Mouse (Mus musculus): Measurements from ENCODE around the gene Tcl1b3.
"Not testable (repeated sequence)": the region's sequence is repeated elsewhere in the genome, so short reads cannot be mapped to it uniquely, and the experiment has no call there.

Tcl1b3 gene

DNA sequence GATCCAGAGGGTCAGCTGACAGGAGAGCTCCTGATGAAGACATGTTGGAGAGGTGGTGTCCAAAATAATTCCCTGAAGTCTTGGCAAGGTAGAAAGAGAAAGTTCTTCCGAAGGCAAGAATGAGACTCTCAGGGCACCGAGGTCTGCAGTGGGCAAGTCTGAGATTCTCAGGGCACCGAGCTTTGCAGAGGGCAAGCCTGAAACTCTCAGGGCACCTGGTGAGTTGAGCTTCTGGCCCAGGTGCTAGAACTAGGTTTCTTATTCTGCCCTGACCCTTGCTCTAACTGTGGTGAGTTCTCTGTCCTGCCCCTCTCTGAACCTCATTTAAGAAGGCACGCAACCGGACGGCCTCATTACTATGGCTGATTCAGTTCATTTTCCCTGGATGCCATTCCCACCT lies at the start of gene Tcl1b3:
TSS of gene Tcl1b3 (plus strand) at position 301 of the 400 bp plus-strand sequence.
- DNase-seq (ENCODE audit: low spot score): not testable (repeated sequence)

DNA sequence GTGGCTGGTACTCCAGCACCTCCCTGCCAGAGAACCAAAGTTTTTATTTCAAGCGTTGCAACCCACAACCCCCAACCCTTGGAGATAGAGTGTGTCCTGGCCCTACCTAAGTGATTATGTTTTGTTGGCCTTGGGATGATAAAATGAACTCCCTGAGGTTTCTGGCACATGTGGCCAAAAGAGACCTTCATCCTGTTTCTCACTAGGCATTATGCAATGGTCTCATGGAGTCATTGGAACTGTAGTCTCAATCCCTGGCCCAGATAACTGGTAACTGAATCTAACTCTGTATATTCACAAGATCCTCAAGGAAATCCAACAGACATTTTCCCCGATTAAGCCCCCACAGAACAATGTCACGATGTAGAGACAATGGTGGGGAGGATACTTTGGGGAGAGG lies 47.7 kb upstream of the Tcl1b3 start:
- DNase-seq (ENCODE audit: low spot score): no peak

DNA sequence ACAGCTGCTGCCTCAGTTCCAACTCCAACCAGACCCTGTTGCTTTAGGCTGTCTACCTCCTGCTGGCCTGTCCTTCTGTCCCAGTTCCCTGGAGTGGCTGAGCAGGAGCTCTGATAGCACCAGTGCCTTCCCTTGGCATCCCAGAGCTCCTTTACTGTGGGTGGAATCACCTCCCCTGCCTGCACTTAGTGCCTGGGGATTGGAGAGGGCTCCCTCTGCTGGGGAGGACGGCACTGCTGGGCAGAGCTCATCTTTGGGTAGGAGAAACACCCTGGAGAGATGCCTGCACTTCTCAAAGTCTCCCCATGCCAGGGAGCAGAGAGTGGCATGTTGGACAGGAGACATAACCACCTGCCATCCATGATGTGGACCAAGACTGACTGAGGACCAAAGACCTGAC lies 45.9 kb upstream of the Tcl1b3 start:
- not testable (repeated sequence) for DNase-seq (ENCODE audit: low spot score)

DNA sequence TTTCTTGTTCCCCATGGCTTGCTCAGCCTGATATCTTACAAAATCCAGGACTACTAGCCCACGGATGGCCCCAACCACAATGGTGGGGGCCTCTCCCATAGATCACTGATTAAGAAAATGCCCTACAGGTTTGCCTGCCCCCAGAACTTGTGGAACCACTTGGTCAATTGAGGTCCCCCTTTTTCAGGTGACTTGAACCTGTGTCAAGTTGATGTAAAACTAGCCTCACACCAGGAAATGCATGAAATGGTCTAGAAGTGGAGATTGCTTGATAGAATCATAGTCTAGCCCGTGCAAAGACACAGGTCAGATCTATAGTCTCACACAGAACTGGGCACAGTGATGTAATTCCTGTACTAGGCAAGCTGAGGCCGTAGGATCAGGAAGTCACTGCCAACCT lies 45.1 kb upstream of the Tcl1b3 start, which contains the start of gene Tcl1b2:
TSS of gene Tcl1b2 (plus strand) at position 301 of the 400 bp plus-strand sequence.
- peak; percentile 3 for DNase-seq (ENCODE audit: low spot score)

DNA sequence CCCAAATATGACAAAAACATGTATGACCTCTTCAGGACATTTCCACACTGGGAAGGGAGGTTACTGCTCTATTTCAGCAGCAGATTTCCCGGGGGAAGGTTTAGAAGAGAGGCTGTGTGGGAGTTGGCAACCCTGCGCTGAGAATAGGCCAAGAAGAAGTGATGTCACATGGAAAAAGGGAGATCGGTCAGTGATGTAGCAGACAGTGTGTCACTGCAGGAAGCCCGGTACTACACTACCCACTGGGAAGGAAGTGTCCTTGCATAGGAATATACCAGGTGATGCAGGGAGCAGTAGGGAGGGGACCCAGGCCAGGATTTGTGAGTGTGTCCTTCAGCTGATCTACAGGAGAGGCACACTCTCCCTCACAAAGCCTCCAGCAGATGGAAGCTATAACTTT lies 35.6 kb upstream of the Tcl1b3 start:
- not testable (repeated sequence) for DNase-seq (ENCODE audit: low spot score)

GRCm38 (mm10) chr12:105158842-105159241 lies 32.0 kb upstream of the Tcl1b3 start:
- DNase-seq (ENCODE audit: low spot score): no peak

DNA sequence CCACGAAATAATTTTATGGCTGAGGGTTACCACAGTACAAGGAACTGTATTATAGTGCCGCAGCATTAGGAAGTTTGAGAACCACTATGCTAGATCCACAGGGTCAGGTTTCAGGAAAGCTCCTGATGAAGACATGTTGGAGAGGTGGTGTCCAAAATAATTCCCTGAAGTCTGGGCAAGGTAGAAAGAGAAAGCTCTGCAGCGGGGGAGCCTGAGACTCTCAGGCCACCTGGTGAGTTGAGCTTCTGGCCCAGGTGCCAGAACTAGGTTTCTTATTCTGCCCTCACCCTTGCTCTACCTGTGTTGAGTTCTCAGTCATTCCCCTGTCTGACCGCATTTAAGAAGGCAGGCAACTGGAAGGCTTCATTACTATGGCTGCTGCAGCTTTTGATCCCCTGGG lies 31.5 kb upstream of the Tcl1b3 start, which contains the start of gene Tcl1b1:
TSS of gene Tcl1b1 (plus strand) at position 301 of the 400 bp plus-strand sequence.
- DNase-seq (ENCODE audit: low spot score): no peak

- no peak for DNase-seq (ENCODE audit: low spot score)
These were observed 24.1 kb upstream of the Tcl1b3 start for GRCm38 (mm10) chr12:105166734-105167133.

- DNase-seq (ENCODE audit: low spot score): no peak
These were observed 17.5 kb upstream of the Tcl1b3 start for GRCm38 (mm10) chr12:105173366-105173765.

- DNase-seq (ENCODE audit: low spot score): peak; percentile 86
These were observed 16.5 kb upstream of the Tcl1b3 start for GRCm38 (mm10) chr12:105174318-105174717.

GRCm38 (mm10) chr12:105176044-105176443 lies 14.8 kb upstream of the Tcl1b3 start, which contains the start of gene Tcl1b5:
Gene Tcl1b5 (plus strand): TSS chr12:105176344.
- DNase-seq (ENCODE audit: low spot score): not testable (repeated sequence)

GRCm38 (mm10) chr12:105181040-105181644 lies 9.7 kb upstream of the Tcl1b3 start:
- DNase-seq (ENCODE audit: low spot score): not testable (repeated sequence)

DNA sequence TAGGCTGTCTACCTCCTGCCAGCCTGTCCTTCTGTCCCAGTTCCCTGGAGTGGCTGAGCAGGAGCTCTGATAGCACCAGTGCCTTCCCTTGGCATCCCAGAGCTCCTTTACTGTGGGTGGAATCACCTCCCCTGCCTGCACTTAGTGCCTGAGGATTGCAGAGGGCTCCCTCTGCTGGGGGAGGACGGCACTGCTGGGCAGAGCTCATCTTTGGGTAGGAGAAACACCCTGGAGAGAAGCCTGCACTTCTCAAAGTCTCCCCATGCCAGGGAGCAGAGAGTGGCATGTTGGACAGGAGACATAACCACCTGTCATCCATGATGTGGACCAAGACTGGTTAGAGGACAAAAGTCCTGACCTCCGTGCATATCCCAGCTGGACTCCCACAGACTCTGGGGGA lies 1.9 kb upstream of the Tcl1b3 start:
- DNase-seq (ENCODE audit: low spot score): peak; percentile 47

- not testable (repeated sequence) for DNase-seq (ENCODE audit: low spot score)
These were observed 9.0 kb downstream of the Tcl1b3 start for GRCm38 (mm10) chr12:105199684-105200497.

DNA sequence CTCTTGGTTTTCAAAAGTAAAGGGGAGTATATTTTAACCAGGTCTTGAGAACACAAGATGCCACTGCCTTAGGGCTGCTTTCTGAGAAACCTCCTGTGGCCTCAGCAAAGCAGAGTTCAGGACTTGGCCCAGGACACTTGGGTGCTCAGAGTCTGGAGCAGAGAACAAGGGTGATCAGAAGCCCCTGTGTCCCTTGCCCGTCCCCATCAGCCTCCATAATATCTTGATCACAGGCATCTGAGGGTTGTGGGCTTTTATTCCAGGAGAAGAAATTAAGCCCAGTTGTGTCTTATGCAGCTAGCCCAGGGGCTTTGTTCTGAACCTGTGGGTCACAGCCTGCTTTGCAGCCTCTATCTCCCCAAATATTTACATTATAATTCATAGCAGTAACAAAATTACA lies 10.8 kb downstream of the Tcl1b3 start, which contains the start of gene Tcl1b4:
TSS of gene Tcl1b4 (plus strand) at position 301 of the 400 bp plus-strand sequence.
- DNase-seq (ENCODE audit: low spot score): not testable (repeated sequence)

DNA sequence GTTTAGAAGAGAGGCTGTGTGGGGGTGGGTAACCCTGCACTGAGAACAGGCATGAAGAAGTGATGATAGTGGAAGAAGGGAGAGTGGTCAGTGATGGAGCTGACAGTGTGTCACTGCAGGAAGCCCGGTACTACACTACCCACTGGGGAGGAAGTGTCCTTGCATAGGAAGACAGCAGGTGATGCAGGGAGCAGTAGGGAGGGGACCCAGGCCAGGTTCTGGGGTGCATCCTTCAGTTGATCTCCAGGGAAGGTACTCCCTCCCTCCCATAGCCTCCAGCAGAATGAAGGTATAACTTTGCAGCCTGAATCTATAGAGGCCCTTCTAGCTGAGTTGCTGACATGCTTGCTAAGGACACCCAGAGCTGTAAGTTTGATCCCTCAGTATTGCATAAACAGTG lies 16.2 kb downstream of the Tcl1b3 start:
- DNase-seq (ENCODE audit: low spot score): no peak

GRCm38 (mm10) chr12:105208441-105208840 lies 17.6 kb downstream of the Tcl1b3 start:
- DNase-seq (ENCODE audit: low spot score): no peak

DNA sequence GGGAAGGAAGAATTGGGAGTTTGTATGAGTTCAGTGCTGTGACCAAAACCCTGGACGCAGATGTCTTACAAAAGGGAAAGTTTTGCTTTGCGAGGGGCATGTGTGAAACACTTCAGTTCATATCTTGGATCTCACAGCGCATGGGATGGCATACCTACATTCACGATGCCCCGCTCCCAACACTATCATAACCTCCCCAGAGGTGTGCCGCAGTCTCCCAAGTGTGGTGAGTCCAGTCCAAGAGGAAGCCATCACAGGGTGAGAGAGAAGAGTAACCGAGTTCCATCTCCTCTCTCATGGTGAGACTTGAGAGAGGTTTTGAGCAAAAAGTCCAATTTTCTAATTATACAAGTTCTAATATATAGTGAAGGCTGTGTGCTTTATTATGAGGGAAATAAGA lies 18.4 kb downstream of the Tcl1b3 start:
- no peak for DNase-seq (ENCODE audit: low spot score)

- no peak for DNase-seq (ENCODE audit: low spot score)
These were observed 26.4 kb downstream of the Tcl1b3 start for GRCm38 (mm10) chr12:105217101-105217760.

DNA sequence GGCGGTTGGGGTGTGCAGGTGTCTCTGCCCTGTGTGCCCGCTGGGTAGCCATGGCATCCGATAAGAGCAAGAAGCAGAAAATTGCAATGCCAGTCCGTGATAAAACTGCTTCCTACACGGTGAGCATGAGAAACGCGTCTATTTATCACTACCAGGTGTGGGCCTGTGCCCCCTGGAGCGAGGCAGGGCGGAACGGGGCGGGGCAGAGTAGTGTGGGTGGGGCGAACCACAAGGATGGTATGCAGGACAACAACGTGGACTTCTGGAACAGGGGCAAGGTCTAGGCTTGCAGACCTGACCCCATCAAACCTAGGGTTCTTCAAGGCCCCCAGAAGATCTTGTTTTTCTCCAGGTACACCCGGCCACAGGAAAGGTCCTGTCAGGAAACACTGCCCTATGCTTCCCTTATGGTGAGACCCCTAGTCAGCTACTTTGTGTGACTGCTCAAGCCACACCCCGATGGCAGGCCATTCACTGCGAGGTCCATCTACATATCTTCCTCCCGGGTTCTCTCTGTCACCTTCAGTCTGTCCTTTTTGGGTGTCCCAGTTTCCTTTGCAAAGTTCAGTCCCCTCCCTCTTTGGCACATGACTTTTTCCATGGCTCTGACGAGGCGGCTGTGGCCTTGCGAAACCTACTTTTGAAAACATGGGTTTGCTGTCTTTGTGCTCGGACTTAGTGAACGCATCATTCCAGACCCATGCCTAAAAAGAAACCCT lies 31.9 kb downstream of the Tcl1b3 start, which contains the start of gene Tcl1:
TSS of gene Tcl1 (minus strand) at position 193 of the 719 bp plus-strand sequence.
- DNase-seq (ENCODE audit: low spot score): no peak

DNA sequence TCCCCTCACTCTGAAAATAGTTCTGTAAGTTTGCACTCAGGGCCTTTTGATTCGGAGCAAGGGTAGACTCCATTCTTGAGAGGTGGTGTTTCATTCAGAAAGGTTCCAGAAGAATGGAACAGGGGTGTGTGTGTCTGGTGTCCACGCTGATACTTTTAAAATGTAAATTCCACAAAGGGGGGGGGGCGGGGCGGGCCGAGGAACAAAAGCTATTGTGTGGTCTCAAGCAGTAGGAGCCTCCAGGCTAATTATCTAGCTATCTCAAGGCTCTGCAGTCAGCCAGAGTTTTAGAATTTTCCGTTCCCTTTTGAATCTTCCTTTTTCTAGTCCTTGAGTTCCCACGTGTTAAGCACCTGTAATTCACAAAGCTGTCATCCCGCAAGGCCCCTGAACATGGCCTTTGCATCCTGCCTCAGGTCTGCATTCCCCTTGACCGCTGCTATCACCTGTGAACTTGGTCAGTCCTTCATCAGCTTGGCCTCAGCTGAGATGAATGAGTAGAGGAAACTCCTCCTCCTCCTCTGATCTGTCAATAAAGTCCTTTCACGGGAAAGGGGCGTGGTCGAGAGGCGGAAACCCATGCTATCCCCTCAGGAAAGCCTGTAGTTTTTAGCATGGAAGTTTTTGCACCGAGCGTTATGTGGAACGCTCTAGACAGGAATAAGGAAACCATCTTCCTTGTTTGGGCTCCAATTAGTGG lies 33.9 kb downstream of the Tcl1b3 start:
- no peak for DNase-seq (ENCODE audit: low spot score)

Measured in testis, postnatal 10 days (tissue).